Mouse (Mus musculus) heart, adult 2 months (tissue): ENCODE data around the gene Aoc3.

Source experiments
- CTCF ChIP-seq: fragments of 200-600 bp; IDR thresholded peaks from 2 replicates; pipeline ENCODE4 v1.8.1; 2022; ENCODE audit warnings: antibody characterized with exemption, mild to moderate bottlenecking, moderate library complexity
- POLR2A ChIP-seq: fragments of 200-500 bp; IDR thresholded peaks from 2 replicates; pipeline ENCODE4 v1.6.1; 2011; ENCODE audit warnings: mild to moderate bottlenecking, low read depth, low read length, control low read depth; ENCODE audit not compliant: insufficient read depth

GRCm38 (mm10) chr11:101282896-101283295 lies 47.5 kb upstream of the Aoc3 start:
- TF ChIP-seq POLR2A, result no peak
- no peak for TF ChIP-seq CTCF
